Mouse (Mus musculus) C2C12 (cell line): ENCODE measurements around the gene Cep350. TPM values are rescaled to one million over a fixed set of nuclear protein-coding genes. Genes with fewer than 3 reads are reported as not detected.
A peak's percentile ranks its signal among the peaks of the same experiment; 100 is the strongest.

ENCODE experiments used
- H3K27me3 ChIP-seq: one replicate; pipeline ENCODE4 v1.6.1; 2011; ENCODE audit not compliant: control insufficient read depth, insufficient read depth, insufficient read length
- H3K36me3 ChIP-seq: one replicate; pipeline ENCODE4 v1.6.1; 2011; ENCODE audit not compliant: control insufficient read depth, insufficient read depth
- H3K4me3 ChIP-seq: one replicate; pipeline ENCODE4 v1.5.1; 2011; ENCODE audit warnings: mild to moderate bottlenecking, control low read depth; ENCODE audit not compliant: poor library complexity, insufficient read depth, severe bottlenecking
- H3K79me2 ChIP-seq: one replicate; pipeline ENCODE4 v1.6.1; 2011; ENCODE audit not compliant: control insufficient read depth, insufficient read depth
- H3K79me3 ChIP-seq: one replicate; pipeline ENCODE4 v1.6.1; 2011; ENCODE audit warnings: low read depth, control low read depth
- H3ac ChIP-seq: one replicate; pipeline ENCODE3; 2011; ENCODE audit warnings: low read depth; ENCODE audit not compliant: control insufficient read depth, insufficient read length
- CEBPB ChIP-seq: IDR thresholded peaks from one replicate; pipeline ENCODE4 v1.6.1; 2011; ENCODE audit warnings: low read depth, mild to moderate bottlenecking, control low read depth, moderate library complexity
- CTCF ChIP-seq: IDR thresholded peaks from one replicate; pipeline ENCODE4 v1.5.1; 2011; ENCODE audit not compliant: control insufficient read depth, insufficient read depth, insufficient read length
- FOSL1 ChIP-seq: IDR thresholded peaks from one replicate; pipeline ENCODE4 v1.8.0; 2011; ENCODE audit warnings: mild to moderate bottlenecking, low read length; ENCODE audit not compliant: poor library complexity, insufficient read depth, severe bottlenecking
- MAX ChIP-seq: IDR thresholded peaks from one replicate; pipeline ENCODE4 v1.6.1; 2011; ENCODE audit warnings: mild to moderate bottlenecking, control low read depth
- MYOD1 ChIP-seq: IDR thresholded peaks from one replicate; pipeline ENCODE4 v1.6.1; 2011; ENCODE audit warnings: low read depth; ENCODE audit not compliant: control insufficient read depth, insufficient read length
- MYOG ChIP-seq: IDR thresholded peaks from one replicate; pipeline ENCODE4 v1.6.1; 2011; ENCODE audit not compliant: control insufficient read depth, insufficient read length; ENCODE audit errors: extremely low read depth
- USF1 ChIP-seq: IDR thresholded peaks from one replicate; pipeline ENCODE4 v1.6.1; 2011; ENCODE audit warnings: low read depth, mild to moderate bottlenecking, control low read depth, moderate library complexity
- polyA plus RNA-seq: library from polyadenylated mRNA; unstranded; fragments of >200 nt; fragmentation: generic; extraction: Trizol; gene quantifications from one replicate; pipeline ENCODE4 v1.2.1, GENCODE M21; 2012; ENCODE audit warnings: missing spikeins

The Cep350 gene
- polyA plus RNA-seq, 1 experiment: 2.0 TPM

DNA sequence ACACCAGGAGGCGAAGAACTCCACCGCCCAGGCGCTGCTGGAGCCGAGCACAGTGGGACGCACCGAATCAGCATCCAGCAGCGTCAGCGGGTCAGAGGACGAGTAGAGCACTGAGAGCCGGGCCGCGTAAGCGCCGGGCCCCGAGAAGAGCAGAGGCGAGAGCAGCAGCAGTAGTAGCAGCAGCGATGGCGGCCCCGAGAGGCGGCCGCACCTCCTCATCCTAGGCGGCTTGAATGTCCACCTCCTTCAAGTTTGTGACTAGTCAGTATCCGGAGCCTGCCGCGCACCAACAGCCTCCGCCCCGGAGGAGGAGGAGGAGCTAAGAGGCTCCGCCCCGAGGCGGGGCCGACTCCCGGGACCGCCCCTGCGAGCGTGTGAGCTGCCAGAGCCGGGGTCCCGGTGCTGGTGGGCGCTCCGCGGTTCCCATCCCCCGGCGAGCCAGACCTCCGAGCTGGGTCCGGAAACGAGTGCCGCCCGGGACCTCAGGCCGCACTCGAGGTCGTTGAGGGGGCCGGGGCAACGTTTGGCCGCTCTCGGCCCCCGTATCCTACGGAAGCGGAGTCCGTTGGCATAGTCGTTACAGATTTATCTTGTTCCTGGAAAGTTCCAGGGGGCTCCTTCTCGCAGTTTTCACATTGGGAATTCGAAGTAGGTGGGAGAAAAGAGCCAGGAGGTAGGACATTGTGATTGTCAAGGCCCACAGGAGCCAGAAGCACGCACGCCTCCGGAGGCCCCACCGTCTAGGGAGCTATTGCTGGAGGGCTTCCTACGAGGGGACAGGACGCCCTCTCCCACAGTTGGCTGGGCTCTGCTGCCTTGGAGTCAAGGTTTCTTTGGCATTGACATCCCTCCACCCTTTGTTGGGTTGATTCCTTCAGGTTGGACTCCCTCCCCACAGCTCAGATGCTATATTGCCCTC, 160.2 kb downstream of the Cep350 start, which contains the start of gene Qsox1:
Gene Qsox1 (minus strand): TSS at position 309 of the 919 bp plus-strand sequence.
- Histone ChIP-seq H3K4me3 (peak within 1 kb of the TSS; percentile 71), H3K27me3 (no peaks in the 10 kb centered on the region), H3ac (peak within 1 kb of the TSS; percentile 90), H3K36me3 (no peaks in the 10 kb centered on the region), H3K79me3 (peaks cover 7% of the 10 kb centered on the region), H3K79me2 (peaks cover 31% of the 10 kb centered on the region)
- TF ChIP-seq USF1: no peak
- TF ChIP-seq CEBPB: no peak
- no peak for TF ChIP-seq FOSL1
- TF ChIP-seq MAX: no peak
- TF ChIP-seq CTCF: no peak
- no peak for TF ChIP-seq MYOG
- TF ChIP-seq MYOD1: no peak

DNA sequence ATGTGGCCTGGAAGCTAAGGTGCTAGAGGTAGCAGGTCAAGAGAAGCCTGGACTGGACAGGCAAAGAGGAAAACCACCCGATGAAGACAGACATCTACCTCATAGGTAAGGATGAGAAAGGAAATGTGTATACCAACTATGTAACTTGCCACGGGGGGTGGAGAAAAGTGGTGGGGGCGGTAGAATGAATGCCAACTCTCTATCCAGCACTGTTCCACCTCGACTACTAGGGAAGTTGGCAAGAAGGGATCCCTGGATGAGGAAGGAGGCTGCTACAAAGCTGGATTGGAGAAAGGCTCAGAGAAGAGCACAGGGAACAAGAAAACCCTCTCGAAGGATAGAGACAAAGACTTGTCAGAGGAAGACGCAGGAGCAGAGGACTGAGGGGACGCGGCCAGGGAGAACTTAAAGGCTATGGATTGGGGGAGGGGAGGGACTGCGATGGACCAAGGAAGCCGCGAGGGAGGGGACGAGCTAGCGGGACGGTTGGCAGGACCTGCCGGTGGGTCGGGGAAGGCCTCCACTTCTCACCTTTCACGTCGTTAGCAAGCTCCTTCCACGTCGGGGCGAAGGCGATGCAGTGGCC, 161.0 kb downstream of the Cep350 start:
- H3K4me3 ChIP-seq: peak overlapping the region; percentile 71
- H3K36me3 ChIP-seq: no peaks in the 10 kb centered on the region
- H3ac ChIP-seq: peak overlapping the region; percentile 90
- TF ChIP-seq CEBPB: no peak
- no peak for TF ChIP-seq MAX
- no peak for TF ChIP-seq MYOD1
- TF ChIP-seq FOSL1: no peak
- no peak for TF ChIP-seq USF1
- TF ChIP-seq CTCF: no peak
- no peak for TF ChIP-seq MYOG
- peaks cover 34% of the 10 kb centered on the region for H3K79me2 ChIP-seq
- no peaks in the 10 kb centered on the region for H3K27me3 ChIP-seq
- H3K79me3 ChIP-seq: peaks cover 7% of the 10 kb centered on the region

DNA sequence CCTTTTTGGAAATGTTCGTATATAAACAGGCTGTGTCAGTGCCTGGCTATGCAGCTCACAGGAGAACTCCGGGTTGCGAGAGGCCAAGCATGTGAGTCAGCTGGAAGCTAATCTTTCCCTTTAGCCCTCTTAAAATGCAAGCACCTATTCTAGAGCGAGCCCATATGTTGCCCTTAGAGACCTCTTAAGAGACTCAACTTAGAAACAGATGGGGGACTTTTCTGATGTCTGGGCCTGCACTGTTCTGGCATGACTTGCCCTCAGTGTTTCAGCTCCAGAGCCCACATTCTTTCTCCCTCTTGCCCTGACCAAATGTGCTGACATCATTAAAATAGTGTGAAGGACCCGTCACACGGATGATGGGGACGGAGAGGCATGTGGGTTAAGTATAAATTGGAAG, 162.4 kb downstream of the Cep350 start:
- TF ChIP-seq MAX (no peak), CTCF (no peak), CEBPB (no peak), MYOD1 (no peak), FOSL1 (no peak), USF1 (no peak), MYOG (no peak)
- Histone ChIP-seq H3K79me3 (peaks cover 7% of the 10 kb centered on the region), H3K4me3 (no peak overlapping the region), H3K36me3 (peaks cover under 1% of the 10 kb centered on the region), H3K79me2 (peaks cover 34% of the 10 kb centered on the region), H3ac (peak overlapping the region; percentile 30), H3K27me3 (no peaks in the 10 kb centered on the region)

DNA sequence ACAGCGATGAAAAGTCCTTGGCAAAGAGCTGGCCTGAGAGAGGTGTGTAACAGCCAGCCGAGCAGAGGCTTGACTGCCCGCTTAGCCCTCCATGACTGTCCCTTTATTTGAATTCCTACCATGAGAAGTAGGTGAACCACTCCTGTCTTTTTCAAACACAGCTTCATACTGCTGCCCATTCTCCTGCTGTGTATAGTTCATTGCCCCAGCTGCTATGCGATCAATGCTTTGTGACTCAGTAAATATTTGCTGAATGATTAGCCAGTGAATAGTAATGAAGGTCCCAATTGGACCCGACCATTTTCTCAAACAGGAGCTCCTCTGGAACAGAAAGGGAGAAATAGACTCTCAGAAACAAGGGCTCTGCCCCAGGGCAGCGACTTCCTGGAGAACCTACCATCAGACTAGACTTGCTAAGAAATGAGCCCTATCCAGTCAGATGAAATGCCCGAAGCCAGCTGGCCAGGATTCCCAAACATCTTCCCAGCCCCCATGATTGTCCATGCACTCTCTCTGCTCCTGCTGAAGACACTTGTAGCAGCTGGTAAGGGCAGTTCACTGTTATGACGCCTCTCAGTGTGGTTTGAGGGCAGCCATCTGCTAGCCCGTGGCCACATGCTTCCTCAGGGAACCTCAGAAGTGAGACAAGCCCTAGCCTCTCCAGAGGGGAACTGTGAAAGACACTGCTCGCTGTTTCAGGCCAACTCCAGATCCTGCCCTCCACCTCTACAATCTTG, 163.2 kb downstream of the Cep350 start:
- Histone ChIP-seq H3K4me3 (no peak overlapping the region), H3K79me3 (peaks cover 7% of the 10 kb centered on the region)

DNA sequence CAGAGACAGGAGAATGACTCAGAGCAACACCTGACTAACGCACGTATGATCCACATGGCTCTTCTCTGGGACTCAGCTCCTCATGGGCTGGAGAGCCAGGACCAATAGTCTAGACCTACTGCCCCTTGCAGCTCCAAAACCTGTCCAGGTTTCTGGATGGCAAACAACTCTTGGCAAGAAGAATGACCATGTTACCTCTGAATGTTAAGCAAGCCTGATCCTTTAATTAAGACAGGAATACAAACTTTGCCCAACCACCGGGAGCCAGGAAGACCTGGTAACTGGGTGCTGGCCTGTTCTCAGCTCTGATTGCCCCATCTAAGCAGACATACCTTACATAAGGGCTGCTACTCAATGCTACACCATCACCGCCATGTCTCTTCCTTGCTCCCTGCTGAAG, 164.8 kb downstream of the Cep350 start:
- Histone ChIP-seq H3K79me3 (peaks cover 7% of the 10 kb centered on the region), H3K27me3 (no peaks in the 10 kb centered on the region), H3K79me2 (peaks cover 34% of the 10 kb centered on the region), H3ac (no peak overlapping the region), H3K36me3 (peaks cover 4% of the 10 kb centered on the region), H3K4me3 (no peak overlapping the region)
- TF ChIP-seq MAX: no peak
- TF ChIP-seq CEBPB: no peak
- no peak for TF ChIP-seq MYOD1
- TF ChIP-seq USF1: no peak
- TF ChIP-seq MYOG: no peak
- TF ChIP-seq FOSL1: no peak
- no peak for TF ChIP-seq CTCF

More for the DNA sequence above, 163.2 kb downstream of the Cep350 start:
- Histone ChIP-seq H3ac (peak overlapping the region; percentile 54), H3K79me2 (peaks cover 34% of the 10 kb centered on the region), H3K27me3 (no peaks in the 10 kb centered on the region), H3K36me3 (peaks cover 4% of the 10 kb centered on the region)
- TF ChIP-seq MYOD1 (no peak), FOSL1 (no peak), CEBPB (no peak), USF1 (no peak), CTCF (no peak), MAX (no peak)
